In genomic region chr6:18448078-18448477, GRCm38 (mm10) we compare ENCODE assay signal across 31 mouse cellular contexts.
DNase-seq lines count a peak whose midpoint lies in the region; ATAC-seq and TF ChIP-seq lines count a peak whose summit lies in the region.
"Had no signal": no experiment of that assay in that cellular context is flagged by ENCODE, and none has a peak within 500 bp of the region (broad histone marks: within the 10 kb centered on the region; RNA-seq: fewer than 3 reads in every experiment).

No protein-coding gene starts in this region.

- no peak for TF ChIP-seq CTCF in layer of hippocampus, adult 2 months (conservative IDR thresholded peaks at IDR 0.05)

- no peaks in the 10 kb centered on the region for H3K36me3 ChIP-seq in forebrain, embryonic 15.5 days
- no peaks in the 10 kb centered on the region for H3K36me3 ChIP-seq in forebrain, embryonic 11.5 days (ENCODE audit: control insufficient read depth, insufficient read depth, low read length)
- no peaks in the 10 kb centered on the region for H3K36me3 ChIP-seq in neural tube, embryonic 13.5 days
- H3K36me3 ChIP-seq: heart, embryonic 13.5 days; hindbrain, embryonic 15.5 days; kidney, embryonic 15.5 days; limb, embryonic 12.5 days; liver, embryonic 15.5 days; midbrain, embryonic 12.5 days; neural tube, embryonic 12.5 days had no signal

- H3K4me1 ChIP-seq in forebrain, embryonic 15.5 days, result peaks cover 25% of the 10 kb centered on the region
- H3K4me1 ChIP-seq in forebrain, embryonic 11.5 days (replicated peaks; ENCODE audit: control insufficient read depth, insufficient read depth, low read length), result peaks cover 4% of the 10 kb centered on the region; the same call in 1 of the 2 replicates
- peaks cover 30% of the 10 kb centered on the region for H3K4me1 ChIP-seq in neural tube, embryonic 13.5 days (replicated peaks)
- H3K4me1 ChIP-seq: kidney, embryonic 15.5 days; liver, embryonic 15.5 days had no signal

- DNase-seq in forebrain, embryonic 11.5 days (ENCODE audit: low spot score), result no peak
- DNase-seq in layer of hippocampus, adult 2 months (ENCODE audit: low spot score in 2 of 2), result no peak
- no peak for DNase-seq in layer of hippocampus, postnatal 10 days (ENCODE audit: low spot score in 2 of 2)
- DNase-seq in neural tube, embryonic 10.5 days (ENCODE audit: extremely low spot score, low spot score), result no peak
- DNase-seq in urinary bladder, postnatal 4 days (ENCODE audit: low spot score in 2 of 2), result no peak
- DNase-seq: adrenal gland, postnatal 10 days; cerebellum, adult 11 months; cerebellum, adult 9-10 months; cerebellum, postnatal 36 days; gastrocnemius, postnatal 10 days; heart, postnatal 10 days; kidney, adult 18-20 months; kidney, postnatal 25 days; lung, embryonic 14.5 days; lung, postnatal 14 days; right cerebral cortex, adult 18-20 months; right cerebral cortex, postnatal 4 days; thymus, adult 18-20 months; thymus, postnatal 25 days had no signal

- peak overlapping the region; percentile 94 for H3K27ac ChIP-seq in forebrain, embryonic 15.5 days (replicated peaks)
- H3K27ac ChIP-seq in forebrain, embryonic 11.5 days (ENCODE audit: low read depth, low read length), result no peak overlapping the region
- peak overlapping the region; percentile 92 for H3K27ac ChIP-seq in layer of hippocampus, adult 2 months
- H3K27ac ChIP-seq in neural tube, embryonic 13.5 days (replicated peaks), result peak overlapping the region; percentile 63
- H3K27ac ChIP-seq: heart, embryonic 13.5 days; kidney, embryonic 15.5 days; limb, embryonic 12.5 days; liver, embryonic 15.5 days; neural tube, embryonic 12.5 days; stomach, postnatal 0 days had no signal

- no peaks in the 10 kb centered on the region for H3K9me3 ChIP-seq in forebrain, embryonic 15.5 days
- H3K9me3 ChIP-seq in forebrain, embryonic 11.5 days (ENCODE audit: control insufficient read depth, low read length), result no peaks in the 10 kb centered on the region
- H3K9me3 ChIP-seq in neural tube, embryonic 13.5 days, result no peaks in the 10 kb centered on the region
- H3K9me3 ChIP-seq: forebrain, embryonic 13.5 days; heart, embryonic 13.5 days; hindbrain, embryonic 15.5 days; kidney, embryonic 15.5 days; limb, embryonic 12.5 days; liver, embryonic 15.5 days; midbrain, embryonic 12.5 days; neural tube, embryonic 12.5 days had no signal

- WGBS in forebrain, embryonic 15.5 days, result 77% methylated on average over 5 of the region's 5 CpGs
- 67% methylated on average over 5 of the region's 5 CpGs for WGBS in forebrain, embryonic 11.5 days
- 59% methylated on average over 5 of the region's 5 CpGs for WGBS in neural tube, embryonic 13.5 days

- H3K27me3 ChIP-seq in forebrain, embryonic 15.5 days, result no peaks in the 10 kb centered on the region
- H3K27me3 ChIP-seq in forebrain, embryonic 11.5 days (ENCODE audit: control insufficient read depth, insufficient read depth, low read length), result no peaks in the 10 kb centered on the region
- H3K27me3 ChIP-seq in neural tube, embryonic 13.5 days, result no peaks in the 10 kb centered on the region
- H3K27me3 ChIP-seq: forebrain, embryonic 13.5 days; heart, embryonic 13.5 days; hindbrain, embryonic 15.5 days; kidney, embryonic 15.5 days; limb, embryonic 12.5 days; liver, embryonic 15.5 days; midbrain, embryonic 12.5 days; neural tube, embryonic 12.5 days had no signal

- H3K9ac ChIP-seq in forebrain, embryonic 15.5 days (replicated peaks), result no peak overlapping the region
- H3K9ac ChIP-seq in forebrain, embryonic 11.5 days (ENCODE audit: low read length), result no peak overlapping the region
- no peak overlapping the region for H3K9ac ChIP-seq in neural tube, embryonic 13.5 days
- H3K9ac ChIP-seq: forebrain, embryonic 13.5 days; heart, embryonic 13.5 days; hindbrain, embryonic 15.5 days; kidney, embryonic 15.5 days; limb, embryonic 12.5 days; liver, embryonic 15.5 days; lung, embryonic 14.5 days; midbrain, embryonic 12.5 days; neural tube, embryonic 12.5 days had no signal

- no peak for ATAC-seq in forebrain, embryonic 15.5 days (replicated peaks)
- no peak for ATAC-seq in forebrain, embryonic 11.5 days (replicated peaks; ENCODE audit: low FRiP score)
- no peak for ATAC-seq in neural tube, embryonic 13.5 days (ENCODE audit: low read depth)
- ATAC-seq: forebrain, embryonic 13.5 days; Patski had no signal

- no peak overlapping the region for H3K4me3 ChIP-seq in forebrain, embryonic 15.5 days
- H3K4me3 ChIP-seq in forebrain, embryonic 11.5 days (ENCODE audit: low read depth, low read length), result no peak overlapping the region
- H3K4me3 ChIP-seq in layer of hippocampus, adult 2 months, result no peak overlapping the region
- no peak overlapping the region for H3K4me3 ChIP-seq in neural tube, embryonic 13.5 days
- H3K4me3 ChIP-seq: forebrain, embryonic 13.5 days; heart, embryonic 13.5 days; hindbrain, embryonic 15.5 days; kidney, embryonic 15.5 days; limb, embryonic 12.5 days; liver, embryonic 15.5 days; midbrain, embryonic 12.5 days; neural tube, embryonic 12.5 days had no signal

- no peak overlapping the region for H3K4me2 ChIP-seq in forebrain, embryonic 15.5 days (replicated peaks)
- no peak overlapping the region for H3K4me2 ChIP-seq in forebrain, embryonic 11.5 days (ENCODE audit: low read depth, low read length, severe bottlenecking)
- no peak overlapping the region for H3K4me2 ChIP-seq in neural tube, embryonic 13.5 days
- H3K4me2 ChIP-seq: heart, embryonic 13.5 days; hindbrain, embryonic 15.5 days; kidney, embryonic 15.5 days; limb, embryonic 12.5 days; liver, embryonic 15.5 days; lung, embryonic 14.5 days; midbrain, embryonic 12.5 days; neural tube, embryonic 12.5 days had no signal
